Mouse (Mus musculus): ENCODE data around the gene Avil. TPM values are rescaled to one million over a fixed set of nuclear protein-coding genes. Genes with fewer than 3 reads are reported as not detected.

The Avil gene
- 0.52 and 1.3 TPM in 2 replicates for total RNA-seq (2014; rRNA removed)
- 0.98 and 1.4 TPM in 2 replicates for polyA plus RNA-seq (2015; fragmentation: Nextera tagmentation; extraction: Ambion mirVana)

GRCm38 (mm10) chr10:127000529-127000928 is at the start of gene Avil:
TSS of gene Avil (plus strand) at chr10:127000709.
- 92% methylated on average over 5 of the region's 5 CpGs for WGBS
- Histone ChIP-seq H3K4me1 (ENCODE audit: insufficient read depth, low read length) (no peaks in the 10 kb centered on the region), H3K36me3 (ENCODE audit: insufficient read depth, low read length) (peaks cover 12% of the 10 kb centered on the region), H3K4me3 (ENCODE audit: low read length) (no peak within 1 kb of the TSS), H3K9me3 (ENCODE audit: low read length) (no peaks in the 10 kb centered on the region), H3K4me2 (ENCODE audit: low read depth, low read length) (no peak within 1 kb of the TSS), H3K27ac (no peak within 1 kb of the TSS), H3K27me3 (ENCODE audit: insufficient read depth, low read length) (no peaks in the 10 kb centered on the region), H3K9ac (replicated peaks; ENCODE audit: low read length) (no peak within 1 kb of the TSS)
- no peak for TF ChIP-seq CTCF (IDR thresholded peaks at IDR 0.05; ENCODE audit: low read depth)
- DNase-seq (ENCODE audit: low spot score) (no peak), ATAC-seq (no peak)

DNA sequence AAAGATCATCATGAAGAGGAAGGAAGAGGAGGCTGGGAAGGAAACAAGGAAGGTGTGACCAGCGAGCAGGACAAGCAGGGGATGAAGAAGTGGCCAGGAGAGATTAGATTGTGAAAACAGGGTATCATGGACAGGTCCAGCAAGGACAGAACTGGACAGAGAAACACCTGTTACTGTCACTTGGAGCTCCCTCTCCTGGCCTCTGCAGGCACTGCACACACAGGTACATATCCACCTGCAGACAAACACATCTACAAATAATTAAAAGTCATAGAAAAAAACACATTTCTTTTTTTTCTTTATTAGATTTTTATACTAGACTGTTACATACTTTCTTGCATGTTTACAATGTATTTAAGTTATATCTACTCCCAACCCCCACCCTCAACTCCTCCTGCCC is 48.1 kb upstream of the Avil start:
- WGBS: 89% methylated on average over 1 of the region's 1 CpGs
- DNase-seq (ENCODE audit: low spot score) (no peak), ATAC-seq (no peak)
- Histone ChIP-seq H3K36me3 (ENCODE audit: insufficient read depth, low read length) (no peaks in the 10 kb centered on the region), H3K4me1 (ENCODE audit: insufficient read depth, low read length) (0 out of 2 replicates have a peak, but pooled peaks cover 5% of the 10 kb centered on the region), H3K4me2 (ENCODE audit: low read depth, low read length) (no peak overlapping the region), H3K27ac (no peak overlapping the region), H3K9ac (replicated peaks; ENCODE audit: low read length) (no peak overlapping the region), H3K4me3 (ENCODE audit: low read length) (no peak overlapping the region), H3K27me3 (ENCODE audit: insufficient read depth, low read length) (no peaks in the 10 kb centered on the region), H3K9me3 (ENCODE audit: low read length) (no peaks in the 10 kb centered on the region)
- peak; percentile 23; the same call in 1 of the 2 replicates for TF ChIP-seq CTCF (IDR thresholded peaks at IDR 0.05; ENCODE audit: low read depth)

- TF ChIP-seq CTCF (IDR thresholded peaks at IDR 0.05; ENCODE audit: low read depth): no peak
- no peak for ATAC-seq
- Histone ChIP-seq H3K4me3 (ENCODE audit: low read length) (no peak overlapping the region), H3K9me3 (ENCODE audit: low read length) (no peaks in the 10 kb centered on the region), H3K4me1 (ENCODE audit: insufficient read depth, low read length) (0 out of 2 replicates have a peak, but pooled peaks cover 5% of the 10 kb centered on the region), H3K27me3 (ENCODE audit: insufficient read depth, low read length) (no peaks in the 10 kb centered on the region), H3K4me2 (ENCODE audit: low read depth, low read length) (no peak overlapping the region), H3K36me3 (ENCODE audit: insufficient read depth, low read length) (no peaks in the 10 kb centered on the region), H3K9ac (replicated peaks; ENCODE audit: low read length) (no peak overlapping the region), H3K27ac (no peak overlapping the region)
- WGBS: 75% methylated on average over 3 of the region's 3 CpGs
- DNase-seq (ENCODE audit: low spot score): no peak
Measured at GRCm38 (mm10) chr10:126953029-126953471, 47.5 kb upstream of the Avil start.

DNA sequence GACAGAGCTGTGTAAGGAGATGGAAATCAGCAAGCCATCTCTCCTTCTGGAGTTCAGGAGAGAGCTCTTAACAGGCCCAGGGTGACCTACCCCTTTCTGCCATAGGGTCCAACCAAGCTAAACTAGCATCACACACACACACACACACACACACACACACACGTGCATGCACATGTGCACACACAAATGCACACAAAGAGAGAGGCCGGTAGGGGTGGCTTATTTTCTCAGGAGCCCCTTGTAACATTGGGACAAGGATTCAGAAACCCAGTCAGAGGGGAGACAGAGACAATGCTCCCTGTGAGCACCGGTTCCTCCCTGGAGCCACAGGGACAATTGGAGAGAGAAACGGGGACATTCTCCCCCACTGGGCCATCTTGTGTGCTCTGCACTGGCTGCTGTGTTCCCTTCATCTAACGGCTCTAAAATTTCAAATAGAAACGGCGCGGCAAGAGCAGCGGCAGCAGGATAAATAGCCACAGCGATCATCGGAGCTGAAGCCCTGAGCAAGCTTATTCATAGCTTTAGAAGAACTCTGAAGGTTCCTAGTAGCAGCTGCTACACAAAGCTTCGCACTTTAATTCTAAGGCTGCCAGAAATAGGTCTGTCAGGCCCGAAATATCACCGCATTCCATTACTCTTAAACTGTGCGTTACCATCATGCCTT is 43.7 kb upstream of the Avil start:
- no peak for TF ChIP-seq CTCF (IDR thresholded peaks at IDR 0.05; ENCODE audit: low read depth)
- H3K4me2 ChIP-seq (ENCODE audit: low read depth, low read length): peak overlapping the region; percentile 37
- no peak overlapping the region for H3K4me3 ChIP-seq (ENCODE audit: low read length)
- 0 out of 2 replicates have a peak, but pooled peaks cover 5% of the 10 kb centered on the region for H3K4me1 ChIP-seq (ENCODE audit: insufficient read depth, low read length)
- ATAC-seq (0 out of 2 replicates have a peak, but pooled peaks have one; percentile 0), DNase-seq (ENCODE audit: low spot score) (peak; percentile 54)
- H3K27me3 ChIP-seq (ENCODE audit: insufficient read depth, low read length): peaks cover 7% of the 10 kb centered on the region; the same call in 1 of the 2 replicates
- no peaks in the 10 kb centered on the region for H3K36me3 ChIP-seq (ENCODE audit: insufficient read depth, low read length)
- peak overlapping the region; percentile 86 for H3K27ac ChIP-seq
- WGBS: 5% methylated on average over 15 of the region's 15 CpGs
- no peaks in the 10 kb centered on the region for H3K9me3 ChIP-seq (ENCODE audit: low read length)
- H3K9ac ChIP-seq (replicated peaks; ENCODE audit: low read length): peak overlapping the region; percentile 35

DNA sequence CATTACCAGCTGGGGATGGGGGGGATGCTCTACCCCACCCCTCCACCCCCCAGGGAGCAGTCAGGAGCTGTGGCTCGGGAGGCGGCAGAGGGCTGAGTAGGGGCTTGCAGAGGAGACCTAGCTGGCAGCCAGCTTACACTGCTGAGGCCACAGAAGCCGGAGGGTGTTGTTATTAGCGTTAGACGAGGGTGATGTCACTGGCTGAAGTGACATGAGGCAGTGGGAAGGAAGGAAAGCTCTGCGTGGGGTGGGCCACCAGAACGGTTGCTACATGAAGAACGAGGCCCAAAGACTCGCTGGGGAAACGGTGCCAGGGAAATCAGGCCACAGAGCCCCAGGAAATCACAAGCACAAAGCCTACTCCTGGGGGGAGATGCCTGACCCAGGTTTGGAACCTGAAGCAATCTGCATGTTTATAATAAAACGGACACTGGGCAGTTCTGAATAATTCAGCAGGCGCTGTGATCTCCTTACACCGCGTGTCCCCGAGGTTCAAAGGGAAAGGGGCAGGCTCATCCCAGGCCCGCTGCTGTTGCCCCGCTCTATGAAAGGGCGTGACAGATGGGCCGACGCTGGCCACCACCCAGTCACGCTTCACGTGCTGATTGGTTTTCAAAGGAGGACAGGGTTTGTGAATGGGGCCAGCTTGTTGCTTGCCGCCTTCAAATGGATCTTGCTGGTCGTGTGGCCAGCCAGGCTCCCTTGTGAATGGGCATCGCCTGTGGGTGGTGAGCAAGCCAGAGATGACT is 43.0 kb upstream of the Avil start:
- Histone ChIP-seq H3K4me3 (ENCODE audit: low read length) (peak overlapping the region; percentile 22; the same call in 1 of the 2 replicates), H3K4me2 (ENCODE audit: low read depth, low read length) (peak overlapping the region; percentile 37), H3K36me3 (ENCODE audit: insufficient read depth, low read length) (no peaks in the 10 kb centered on the region), H3K9me3 (ENCODE audit: low read length) (no peaks in the 10 kb centered on the region), H3K27ac (peak overlapping the region; percentile 86), H3K27me3 (ENCODE audit: insufficient read depth, low read length) (peaks cover 7% of the 10 kb centered on the region; the same call in 1 of the 2 replicates), H3K9ac (replicated peaks; ENCODE audit: low read length) (peak overlapping the region; percentile 35), H3K4me1 (ENCODE audit: insufficient read depth, low read length) (0 out of 2 replicates have a peak, but pooled peaks cover 5% of the 10 kb centered on the region)
- TF ChIP-seq CTCF (IDR thresholded peaks at IDR 0.05; ENCODE audit: low read depth): no peak
- ATAC-seq: peak; percentile 94
- peak; percentile 87 for DNase-seq (ENCODE audit: low spot score)
- WGBS: under 1% methylated on average over 25 of the region's 25 CpGs

DNA sequence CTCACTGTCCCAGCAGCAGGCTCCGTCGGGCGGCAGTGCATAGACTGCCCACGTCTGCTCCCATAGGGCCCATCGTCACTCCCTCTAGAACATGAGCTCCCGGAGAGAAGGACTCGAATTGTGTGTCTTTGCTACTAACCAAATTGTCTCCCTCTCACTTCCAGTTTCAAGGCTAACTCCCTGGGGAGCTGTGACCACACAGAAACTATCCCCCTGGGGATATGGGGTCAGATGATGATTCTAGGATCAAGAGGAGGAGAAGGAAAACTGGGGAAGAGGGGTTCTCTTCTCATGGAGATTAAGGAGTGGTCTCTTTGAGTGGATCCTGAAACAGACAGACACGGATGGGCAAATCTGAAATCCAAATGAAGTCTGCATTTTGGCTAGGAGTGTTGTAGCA is 40.0 kb upstream of the Avil start:
- no peak for ATAC-seq
- H3K27me3 ChIP-seq (ENCODE audit: insufficient read depth, low read length): peaks cover 7% of the 10 kb centered on the region; the same call in 1 of the 2 replicates

More for the DNA sequence above, 40.0 kb upstream of the Avil start:
- Histone ChIP-seq H3K36me3 (ENCODE audit: insufficient read depth, low read length) (no peaks in the 10 kb centered on the region), H3K27ac (no peak overlapping the region), H3K4me3 (ENCODE audit: low read length) (no peak overlapping the region), H3K4me2 (ENCODE audit: low read depth, low read length) (no peak overlapping the region), H3K4me1 (ENCODE audit: insufficient read depth, low read length) (0 out of 2 replicates have a peak, but pooled peaks cover 5% of the 10 kb centered on the region), H3K9ac (replicated peaks; ENCODE audit: low read length) (no peak overlapping the region), H3K9me3 (ENCODE audit: low read length) (no peaks in the 10 kb centered on the region)
- 80% methylated on average over 8 of the region's 8 CpGs for WGBS
- DNase-seq (ENCODE audit: low spot score): no peak
- no peak for TF ChIP-seq CTCF (IDR thresholded peaks at IDR 0.05; ENCODE audit: low read depth)

Data from hindbrain, postnatal 0 days (tissue).